Mouse (Mus musculus) MEL (cell line): ENCODE measurements around the gene Dennd1a.

Experiments
- CTCF ChIP-seq, 3 experiments: IDR thresholded peaks in 2 of 3; conservative IDR thresholded peaks in 1 of 3; 2 replicates each; pipeline ENCODE4 v1.5.1; 2011 to 2012; ENCODE audit warnings: low read length in 3 of 3, low read depth in 2 of 3, mild to moderate bottlenecking in 2 of 3, improper control_type of control experiment in 1 of 3, inconsistent platforms in 1 of 3, mixed read lengths in 1 of 3, moderate library complexity in 1 of 3; ENCODE audit not compliant: control insufficient read depth in 1 of 3, insufficient read depth in 1 of 3, poor library complexity in 1 of 3, severe bottlenecking in 1 of 3
- GATA1 ChIP-seq: IDR thresholded peaks from 2 replicates; pipeline ENCODE4 v1.6.1; 2011; ENCODE audit warnings: low read depth, low read length, improper control_type of control experiment

DNA sequence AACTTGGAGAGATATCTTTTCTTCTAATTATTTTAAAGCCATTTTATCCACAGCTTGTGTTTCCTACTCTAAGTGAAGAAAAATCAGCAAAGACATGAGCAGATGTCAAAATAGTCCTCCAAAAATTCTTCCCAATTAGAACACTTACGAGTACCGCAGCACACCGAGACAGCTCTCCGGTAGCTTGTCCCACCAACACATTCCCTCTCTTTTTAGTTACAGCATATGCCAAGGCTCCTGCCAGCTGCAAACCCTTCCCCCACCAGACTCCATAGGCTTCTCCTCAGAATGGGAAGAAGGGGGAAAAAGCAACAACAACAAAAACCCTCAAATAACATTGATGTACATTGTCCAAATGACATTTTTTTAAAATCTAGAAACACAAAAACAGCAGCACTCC, 322.7 kb downstream of the Dennd1a start:
- TF ChIP-seq CTCF (IDR thresholded peaks at IDR 0.05 in 2 of 3, conservative IDR thresholded peaks at IDR 0.05 in 1 of 3; ENCODE audit: control insufficient read depth in 1 of 3, insufficient read depth in 1 of 3, low read depth in 2 of 3, low read length in 3 of 3, poor library complexity in 1 of 3, severe bottlenecking in 1 of 3) (no peak), GATA1 (no peak)
